Mouse (Mus musculus) small intestine, adult 2 months (tissue): Measurements from ENCODE around the gene Col5a3.

Experiments
- CTCF ChIP-seq: fragments of 200-500 bp; IDR thresholded peaks from 2 replicates; pipeline ENCODE4 v1.5.1; 2012; ENCODE audit warnings: low read depth, mild to moderate bottlenecking, control low read depth, inconsistent platforms, low read length, moderate library complexity, mixed read lengths; ENCODE audit not compliant: insufficient replicate concordance, insufficient read length; ENCODE audit errors: extremely low read depth
- POLR2A ChIP-seq: fragments of 200-500 bp; IDR thresholded peaks from 2 replicates; pipeline ENCODE4 v1.6.1; 2012; ENCODE audit warnings: low read depth, mild to moderate bottlenecking, control low read depth, inconsistent platforms, low read length, moderate library complexity

DNA sequence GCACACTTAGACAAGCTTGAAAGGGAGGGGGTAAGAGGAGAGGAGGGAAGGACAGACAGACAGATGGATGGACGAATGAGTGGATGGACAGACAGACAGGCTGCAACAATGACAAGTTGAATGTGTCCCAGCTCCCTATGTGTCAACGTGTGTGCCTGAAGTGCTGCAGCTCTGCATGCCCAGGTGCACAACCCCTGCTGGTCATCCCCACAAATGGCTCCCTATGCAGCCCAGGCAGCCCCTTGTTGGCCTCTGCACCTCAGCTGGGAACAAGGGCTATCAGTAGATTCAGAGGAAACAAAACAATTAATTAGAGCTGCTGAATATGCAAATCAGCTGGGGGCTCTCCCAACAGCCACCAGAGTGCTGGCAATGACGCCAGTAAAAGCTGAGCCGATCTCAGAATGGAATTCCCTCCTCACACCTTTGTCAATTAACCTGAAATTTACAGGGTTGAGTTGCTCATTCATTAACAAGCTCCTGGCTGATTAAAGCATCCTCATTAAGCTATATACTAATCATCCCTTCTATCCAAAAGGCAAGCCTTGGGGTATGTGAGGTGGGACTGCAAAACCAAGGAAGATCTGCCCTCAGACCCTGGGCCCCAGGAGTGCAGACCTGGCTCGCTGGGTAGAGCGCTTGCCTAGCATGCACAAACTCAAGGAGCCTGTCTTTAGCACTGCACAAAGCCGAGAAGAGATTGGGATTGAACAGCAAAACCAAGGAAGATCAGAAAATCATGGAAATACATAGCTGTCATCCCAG is 52.5 kb downstream of the Col5a3 start:
- TF ChIP-seq CTCF (no peak), POLR2A (no peak)
